Mouse (Mus musculus) frontal cortex, postnatal 36 days (tissue): Measurements from ENCODE around the gene Fig4.

Experiments
- DNase-seq, 2 experiments: peaks; one replicate each; pipeline ENCODE4 v3.0.0; 2022; ENCODE audit warnings: low spot score in 2 of 2

The Fig4 gene

DNA sequence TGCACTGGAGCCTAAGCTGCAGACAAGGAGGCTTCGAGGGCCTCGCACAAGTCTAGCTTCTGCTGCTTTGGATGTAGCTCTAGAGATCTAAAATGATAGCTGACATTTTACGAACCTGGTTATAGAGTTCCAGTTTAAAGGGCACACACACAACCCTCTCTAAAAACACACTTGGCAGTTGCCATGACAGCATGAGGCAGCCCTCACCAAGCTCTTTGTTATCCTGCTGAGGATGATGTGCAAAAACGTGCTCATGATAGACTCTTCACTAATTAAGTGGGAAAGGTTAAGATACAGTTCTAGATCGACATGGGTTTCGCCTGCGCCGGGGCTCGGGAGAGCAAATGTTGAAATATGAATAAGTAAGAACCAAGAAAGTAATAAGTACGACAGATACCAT lies 84.2 kb downstream of the Fig4 start:
- no peak for DNase-seq

- no peak for DNase-seq
These were observed 89.0 kb downstream of the Fig4 start for GRCm38 (mm10) chr10:41214083-41214482.

- DNase-seq: no peak
These were observed 93.5 kb downstream of the Fig4 start for GRCm38 (mm10) chr10:41209538-41209937.

DNA sequence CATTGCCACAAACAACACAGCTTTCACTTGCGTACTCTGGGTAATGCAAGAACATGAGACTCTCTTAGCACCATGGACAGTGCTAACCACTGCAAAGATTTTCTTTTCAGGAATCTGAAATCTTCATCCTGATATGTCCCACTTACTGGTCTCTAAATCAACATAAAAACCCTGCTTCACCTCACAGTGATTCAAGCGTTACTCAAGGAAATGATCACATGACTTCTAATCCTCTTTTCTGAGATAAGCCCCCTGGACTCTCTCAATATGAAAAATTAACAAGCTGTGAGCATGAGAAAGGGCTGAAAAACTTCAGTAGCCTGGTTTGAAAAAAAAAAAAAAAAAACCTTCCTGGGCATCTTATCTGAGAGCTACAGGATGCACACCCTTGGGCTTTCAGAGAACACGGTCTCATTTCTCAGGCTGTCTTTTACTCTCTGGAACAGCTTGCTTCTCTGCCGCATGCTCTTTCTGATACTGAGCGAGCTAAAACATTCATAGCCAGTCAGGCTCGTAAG lies 94.1 kb downstream of the Fig4 start:
- DNase-seq: no peak

GRCm38 (mm10) chr10:41205647-41206046 lies 97.4 kb downstream of the Fig4 start:
- DNase-seq: no peak

GRCm38 (mm10) chr10:41204637-41205315 lies 98.3 kb downstream of the Fig4 start:
- peak in 1 of 2 experiments; percentile 13 for DNase-seq

- no peak for DNase-seq
These were observed 98.9 kb downstream of the Fig4 start for GRCm38 (mm10) chr10:41204191-41204590.

DNA sequence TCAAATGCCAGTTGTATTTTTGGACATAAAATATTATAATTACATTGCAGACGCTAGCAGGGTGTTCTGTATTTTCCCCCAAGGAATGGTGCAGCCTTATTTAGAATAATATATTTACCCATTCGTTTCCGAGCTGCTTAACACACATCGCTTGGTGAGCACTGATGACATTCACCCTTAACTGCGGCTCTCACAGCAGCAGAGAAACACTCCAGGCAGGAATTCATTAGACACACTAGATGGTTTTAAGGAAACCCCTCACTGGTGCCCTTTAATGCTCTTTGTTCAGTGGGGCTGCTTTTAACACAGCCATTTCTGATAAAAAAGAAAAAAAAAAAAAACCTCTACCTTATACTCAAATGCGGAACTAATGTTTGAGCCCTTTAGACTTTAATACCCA lies 104.3 kb downstream of the Fig4 start:
- DNase-seq: no peak

DNA sequence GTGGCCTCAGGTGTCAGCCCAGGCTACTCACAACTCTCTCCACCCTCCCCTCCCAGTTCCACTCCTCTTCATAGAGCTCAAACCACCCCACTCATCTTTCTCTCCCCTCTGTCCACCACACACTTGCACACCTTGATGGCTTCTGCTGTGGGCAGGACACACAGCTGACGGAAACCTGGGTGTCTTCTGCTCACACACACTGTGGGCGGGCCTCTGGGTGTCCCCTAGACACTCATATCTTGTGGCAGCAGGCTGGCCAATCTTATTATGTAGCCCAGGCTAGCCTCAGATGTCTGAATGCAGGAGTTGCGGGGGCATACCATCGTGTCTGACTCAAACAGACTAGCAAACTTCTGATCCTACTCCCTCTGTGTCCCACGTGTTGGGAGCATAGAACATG lies 105.3 kb downstream of the Fig4 start:
- no peak for DNase-seq

DNA sequence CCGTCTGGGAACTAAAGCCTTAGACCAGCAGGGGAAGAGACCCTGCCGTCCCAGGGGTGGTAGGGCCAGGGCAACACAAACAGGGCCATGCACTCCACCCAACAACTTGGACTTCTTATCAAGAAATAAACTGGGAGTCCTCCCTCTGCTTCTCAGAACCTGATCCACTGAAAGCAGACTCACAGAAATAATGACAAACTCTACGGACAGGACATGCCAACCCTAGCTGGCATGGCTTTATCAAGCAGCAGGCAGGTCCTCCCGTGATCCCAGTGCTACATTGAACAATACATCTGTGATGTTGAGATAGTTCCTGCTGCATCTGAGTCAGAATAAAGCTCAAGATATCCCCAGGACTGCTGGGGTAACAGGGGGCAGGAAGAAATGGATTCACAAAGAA lies 106.8 kb downstream of the Fig4 start:
- no peak for DNase-seq

- DNase-seq: no peak
These were observed 113.7 kb downstream of the Fig4 start for GRCm38 (mm10) chr10:41189392-41189791.

DNA sequence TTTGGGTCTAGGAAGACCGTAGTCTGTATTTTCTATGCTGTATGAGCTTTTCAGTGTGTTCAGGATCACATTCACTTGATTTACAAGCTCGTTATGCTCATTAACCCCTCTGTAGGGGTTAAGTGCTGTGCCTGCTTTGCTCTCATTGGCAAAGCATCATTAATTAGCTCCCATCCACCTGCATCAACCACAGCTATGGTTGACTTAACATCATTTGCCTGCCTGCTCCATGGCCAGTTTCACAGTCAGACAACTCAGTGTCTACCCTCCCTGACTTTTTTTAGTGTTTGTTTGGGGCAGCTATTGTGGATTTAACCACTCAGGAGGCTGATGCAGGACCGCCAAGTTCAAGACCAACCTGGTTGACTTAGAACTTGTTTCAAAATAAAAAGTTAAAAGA lies 119.1 kb downstream of the Fig4 start:
- no peak for DNase-seq

DNA sequence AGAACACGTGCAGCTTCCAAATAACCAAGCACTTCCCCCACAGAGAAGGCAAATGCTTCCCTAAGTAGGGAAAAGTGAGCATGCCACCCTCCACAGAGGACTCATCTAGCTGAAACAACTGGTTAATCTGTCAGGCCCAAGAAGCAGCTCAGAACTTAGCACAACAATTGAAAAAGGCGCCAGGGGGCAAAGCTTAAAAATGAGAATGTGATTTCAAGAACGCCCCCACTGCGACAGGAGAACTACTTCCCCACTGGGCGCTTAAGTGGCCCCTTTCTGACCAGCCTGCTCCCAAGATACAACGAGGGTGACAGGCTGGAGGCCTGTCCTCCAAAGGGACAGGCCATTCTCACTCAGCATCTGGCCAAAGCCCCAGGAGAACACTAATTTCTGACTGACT lies 120.4 kb downstream of the Fig4 start:
- DNase-seq: no peak

- DNase-seq: no peak
These were observed 136.9 kb downstream of the Fig4 start for GRCm38 (mm10) chr10:41166141-41166540.

- DNase-seq: no peak
These were observed 140.0 kb downstream of the Fig4 start for GRCm38 (mm10) chr10:41163108-41163507.

GRCm38 (mm10) chr10:41157296-41157695 lies 145.8 kb downstream of the Fig4 start:
- no peak for DNase-seq

DNA sequence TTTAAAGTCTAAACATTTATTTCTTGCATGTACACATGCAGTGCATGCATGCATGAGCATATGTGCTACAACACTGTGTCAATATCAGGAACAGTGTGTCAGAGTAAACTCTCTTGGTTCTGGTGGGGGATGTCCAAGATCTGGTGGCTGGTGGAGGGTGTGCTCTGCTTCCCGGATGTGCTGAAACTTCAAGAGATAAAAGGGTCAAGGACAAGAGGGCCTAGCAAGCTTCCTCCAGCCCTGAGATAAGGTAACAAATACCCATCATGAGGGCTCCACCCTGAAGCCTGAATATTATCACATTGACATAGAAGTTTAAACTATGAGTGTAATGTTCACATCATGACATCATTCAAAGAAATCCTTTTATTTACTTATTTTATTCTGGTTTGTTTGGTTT lies 146.4 kb downstream of the Fig4 start:
- no peak for DNase-seq

DNA sequence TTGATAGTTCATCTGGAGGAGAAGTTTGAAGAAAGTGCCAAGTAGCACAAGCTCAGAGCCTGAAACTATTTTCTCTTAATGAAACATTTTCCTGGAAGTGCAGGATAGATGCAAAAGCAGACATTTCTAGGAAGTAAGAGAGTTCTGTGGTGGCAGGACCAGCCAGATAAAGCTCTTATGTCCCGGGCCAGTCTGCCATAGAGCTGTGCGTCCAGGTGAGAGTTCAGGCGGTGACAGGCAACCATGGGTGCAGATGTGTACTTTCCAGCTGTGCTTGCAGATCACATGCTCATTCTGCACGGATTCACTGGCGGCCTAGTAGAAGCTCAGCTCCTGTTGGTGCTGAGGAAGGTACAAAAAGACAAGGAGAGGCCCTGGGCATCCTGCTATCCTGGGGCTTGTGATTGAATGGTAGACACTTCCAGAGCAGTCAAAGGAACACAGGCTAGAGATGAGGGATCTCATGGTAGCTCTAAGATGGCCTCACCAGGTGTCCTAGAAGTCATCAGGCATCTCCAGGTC lies 149.8 kb downstream of the Fig4 start:
- DNase-seq: no peak

DNA sequence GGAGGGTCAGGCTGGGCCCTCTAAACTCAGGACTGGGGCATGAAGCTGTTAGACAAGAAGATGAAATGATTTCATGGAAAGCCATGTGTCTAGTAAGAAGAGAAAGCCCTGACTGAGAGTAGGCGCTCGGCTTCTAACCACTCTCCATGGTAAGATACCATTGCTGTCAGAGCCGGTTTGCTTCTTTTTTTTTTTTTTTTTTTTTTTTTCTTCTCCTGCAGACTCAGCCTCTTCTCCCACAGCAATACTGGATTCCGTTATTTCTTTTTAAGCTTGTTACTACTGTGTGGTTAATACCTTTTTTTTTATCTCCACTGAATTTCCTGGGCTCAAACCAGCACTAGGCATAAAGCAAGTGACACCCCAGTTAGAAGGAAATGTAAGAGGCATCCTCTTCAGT lies 151.2 kb downstream of the Fig4 start:
- no peak for DNase-seq

GRCm38 (mm10) chr10:41151441-41151840 lies 151.6 kb downstream of the Fig4 start:
- peak; percentile 9 to 22 for DNase-seq

DNA sequence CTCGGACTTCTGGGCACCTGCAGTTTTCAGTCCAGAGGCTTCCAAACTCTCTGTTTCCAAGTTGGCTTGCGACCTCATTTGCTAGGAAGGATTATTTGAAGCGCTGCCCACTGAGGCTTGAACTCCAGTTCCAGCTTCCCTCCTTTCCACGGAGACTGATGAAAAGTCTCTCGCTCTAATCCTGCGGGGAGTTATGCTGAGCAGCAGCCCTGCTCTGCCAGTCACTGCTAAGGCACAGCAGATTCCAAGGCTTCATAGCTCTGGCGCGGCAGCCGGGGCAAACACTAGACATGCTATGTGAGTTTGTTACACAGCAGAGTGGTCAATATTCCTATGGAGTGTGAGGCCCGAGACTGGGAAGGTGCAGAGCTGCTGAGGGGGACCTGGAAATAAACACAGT lies 152.0 kb downstream of the Fig4 start:
- no peak for DNase-seq

DNA sequence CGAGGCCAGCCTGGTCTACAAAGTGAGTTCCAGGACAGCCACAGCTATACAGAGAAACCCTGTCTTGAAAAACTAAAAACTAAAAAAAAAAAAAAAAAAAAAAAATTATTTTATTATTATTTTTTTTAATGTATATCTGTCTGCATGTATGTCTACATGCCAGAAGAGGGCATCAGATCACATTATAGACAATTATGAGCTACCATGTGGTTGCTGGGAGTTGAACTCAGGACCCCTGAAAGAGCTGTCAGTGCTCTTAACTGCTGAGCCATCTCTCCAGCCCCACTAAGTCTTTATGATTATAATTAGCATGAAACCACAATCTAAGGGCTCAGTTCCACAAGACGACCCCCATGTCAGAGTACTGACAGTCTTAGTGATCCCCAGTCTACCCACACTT lies 152.6 kb downstream of the Fig4 start:
- no peak for DNase-seq

- DNase-seq: no peak
These were observed 153.8 kb downstream of the Fig4 start for GRCm38 (mm10) chr10:41149307-41149706.

DNA sequence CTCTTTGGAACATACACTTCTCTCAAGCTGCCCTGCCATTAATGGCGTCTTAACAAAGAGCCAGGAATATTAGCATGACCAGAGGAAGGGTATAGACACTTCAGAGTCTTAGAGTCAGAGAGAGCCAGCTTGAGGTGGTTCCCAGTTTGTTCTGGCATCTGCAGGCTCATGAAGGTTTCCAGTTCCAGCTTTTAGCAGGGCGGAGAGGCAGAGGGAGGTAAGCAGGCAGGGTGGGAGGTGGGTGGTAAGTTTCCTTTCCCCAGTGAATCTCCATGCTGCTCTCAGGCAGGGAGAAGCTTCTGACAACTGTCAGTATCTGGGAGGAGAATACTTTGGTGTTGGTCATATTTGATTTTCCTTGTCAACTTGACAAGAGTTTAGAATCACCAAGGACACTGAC lies 156.9 kb downstream of the Fig4 start:
- peak; percentile 12 to 27 for DNase-seq
